Mouse (Mus musculus): Measurements from ENCODE around the gene B4galt7.
A peak's percentile ranks its signal among the peaks of the same experiment; 100 is the strongest.
"Not testable (repeated sequence)": the region's sequence is repeated elsewhere in the genome, so short reads cannot be mapped to it uniquely, and the experiment has no call there.

The B4galt7 gene

GRCm38 (mm10) chr13:55599566-55600540, at the start of gene B4galt7:
Gene B4galt7 (plus strand): TSS chr13:55599896.
- DNase-seq (ENCODE audit: low spot score), result peak; percentile 76

DNA sequence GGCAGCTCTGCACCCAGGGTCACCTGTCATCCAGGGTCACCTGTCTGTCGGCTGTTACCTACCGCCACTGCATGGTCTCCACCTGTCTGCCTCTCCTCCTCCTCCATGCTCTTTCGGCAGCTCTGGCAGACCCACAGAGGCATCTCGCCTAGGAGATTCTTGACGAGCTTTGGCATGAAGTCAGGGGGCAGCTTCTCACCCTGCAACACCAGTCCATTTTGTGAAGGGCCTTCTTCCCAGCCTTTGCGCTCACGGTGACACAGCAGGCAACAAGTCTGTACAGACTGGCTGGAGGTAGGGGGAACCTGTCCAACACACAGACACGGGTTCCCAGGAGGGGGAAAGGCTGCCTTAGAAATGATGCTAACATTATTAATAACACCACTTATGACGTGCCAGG, 43.8 kb upstream of the B4galt7 start:
- no peak for DNase-seq (ENCODE audit: low spot score)

GRCm38 (mm10) chr13:55557499-55557898, 42.2 kb upstream of the B4galt7 start:
- DNase-seq (ENCODE audit: low spot score), result no peak

DNA sequence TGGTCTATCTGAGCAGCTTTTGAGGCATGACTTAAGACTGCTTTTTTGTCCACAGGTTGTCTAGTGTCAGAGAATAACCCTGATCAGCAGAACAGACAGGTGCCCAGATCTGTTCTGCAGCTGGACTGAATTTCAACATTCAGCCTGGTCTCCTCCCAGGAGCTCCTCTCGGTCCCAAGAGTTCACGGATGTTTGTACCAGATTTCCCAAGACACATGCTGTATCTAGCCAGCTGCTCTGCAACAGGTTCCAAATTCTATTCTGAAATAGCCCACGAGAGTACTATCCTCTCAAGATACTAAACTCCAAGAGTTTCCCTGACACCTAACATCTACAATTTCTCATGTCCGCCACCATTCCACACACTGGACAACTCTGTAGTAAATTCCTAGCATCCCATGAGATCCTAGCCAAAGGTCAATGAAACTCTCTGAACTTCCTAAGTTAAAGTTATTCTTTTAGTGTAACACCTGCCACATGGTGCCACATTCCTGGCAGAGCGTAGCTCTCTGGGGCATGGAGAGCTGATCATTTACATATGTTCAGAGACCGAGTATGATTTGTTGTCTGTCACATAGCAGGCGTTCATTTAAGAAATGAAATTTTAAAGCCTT, 36.3 kb upstream of the B4galt7 start:
- DNase-seq (ENCODE audit: low spot score), result no peak

- no peak for DNase-seq (ENCODE audit: low spot score)
These were observed 32.7 kb upstream of the B4galt7 start for GRCm38 (mm10) chr13:55567001-55567400.

DNA sequence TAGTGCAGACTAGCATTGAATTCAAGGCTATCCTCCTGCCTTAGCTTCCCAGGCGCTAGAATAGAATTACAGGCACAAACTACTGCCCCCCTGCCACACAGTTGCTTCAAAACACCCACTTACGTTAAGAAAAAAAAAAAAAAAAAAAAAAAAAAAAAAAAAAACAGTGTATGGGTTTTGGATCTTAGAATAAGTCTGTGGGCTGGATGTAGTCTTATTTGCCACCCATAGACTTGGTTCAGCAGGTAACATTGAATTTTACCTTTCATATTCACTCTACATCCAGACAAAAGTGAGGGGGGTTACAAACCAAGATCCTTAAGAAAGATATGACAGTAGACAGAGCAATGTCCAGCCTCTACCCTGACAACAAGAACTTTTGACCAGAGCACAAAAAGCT, 31.7 kb upstream of the B4galt7 start:
- no peak for DNase-seq (ENCODE audit: low spot score)

DNA sequence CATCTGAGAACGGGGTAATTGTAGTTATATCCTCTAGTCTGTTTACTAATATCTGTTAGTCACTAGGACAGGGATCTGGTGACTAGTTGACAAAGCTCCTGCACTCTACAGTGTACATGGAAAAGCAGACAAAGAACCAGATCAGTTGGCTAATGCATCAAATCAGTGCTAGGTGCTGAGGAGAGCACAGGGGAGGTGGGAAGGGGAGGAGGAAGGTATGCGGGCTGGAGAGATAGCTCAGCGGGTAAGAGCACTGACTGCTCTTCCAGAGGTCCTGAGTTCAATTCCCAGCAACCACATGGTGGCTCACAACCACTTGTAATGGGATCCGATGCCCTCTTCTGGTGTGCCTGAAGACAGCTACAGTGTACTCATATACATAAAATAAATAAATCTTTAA, 31.2 kb upstream of the B4galt7 start:
- DNase-seq (ENCODE audit: low spot score), result not testable (repeated sequence)

- DNase-seq (ENCODE audit: low spot score), result no peak
These were observed 29.9 kb upstream of the B4galt7 start for GRCm38 (mm10) chr13:55569726-55570285.

DNA sequence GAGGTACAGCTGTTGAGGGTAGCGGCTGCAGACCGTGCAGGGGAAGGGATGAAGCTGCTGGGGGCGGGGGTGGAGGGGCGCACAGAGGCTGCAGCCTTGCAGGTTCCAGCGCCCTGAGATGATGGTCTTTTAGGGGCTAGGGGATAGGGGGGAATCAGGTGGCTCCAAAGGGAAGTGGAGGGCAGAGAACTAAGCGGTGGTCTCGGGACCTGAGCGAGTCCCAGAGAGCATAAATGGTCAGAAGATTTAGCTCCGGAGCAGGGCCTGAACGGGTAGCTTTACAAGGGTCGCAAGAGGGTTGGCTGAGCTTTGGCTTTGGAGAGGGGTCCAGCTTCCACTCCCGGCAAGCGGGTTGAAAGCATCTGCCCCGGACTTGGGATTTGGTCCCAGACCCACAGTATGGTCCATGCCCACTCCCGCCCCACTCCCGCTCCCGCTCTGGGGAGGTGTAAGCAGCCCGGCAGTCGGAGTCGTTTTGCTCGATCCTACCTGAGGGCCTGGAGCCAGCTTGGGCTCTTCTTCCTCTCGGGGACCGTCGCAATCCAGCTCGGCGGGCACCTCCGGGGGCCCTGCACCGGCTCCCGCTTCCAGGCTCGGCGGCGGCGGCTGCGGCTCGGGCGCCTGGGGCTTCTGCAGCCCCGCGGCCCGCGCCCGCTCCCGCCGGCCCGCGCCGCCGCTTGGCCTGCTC, 29.3 kb upstream of the B4galt7 start:
- DNase-seq (ENCODE audit: low spot score), result no peak

DNA sequence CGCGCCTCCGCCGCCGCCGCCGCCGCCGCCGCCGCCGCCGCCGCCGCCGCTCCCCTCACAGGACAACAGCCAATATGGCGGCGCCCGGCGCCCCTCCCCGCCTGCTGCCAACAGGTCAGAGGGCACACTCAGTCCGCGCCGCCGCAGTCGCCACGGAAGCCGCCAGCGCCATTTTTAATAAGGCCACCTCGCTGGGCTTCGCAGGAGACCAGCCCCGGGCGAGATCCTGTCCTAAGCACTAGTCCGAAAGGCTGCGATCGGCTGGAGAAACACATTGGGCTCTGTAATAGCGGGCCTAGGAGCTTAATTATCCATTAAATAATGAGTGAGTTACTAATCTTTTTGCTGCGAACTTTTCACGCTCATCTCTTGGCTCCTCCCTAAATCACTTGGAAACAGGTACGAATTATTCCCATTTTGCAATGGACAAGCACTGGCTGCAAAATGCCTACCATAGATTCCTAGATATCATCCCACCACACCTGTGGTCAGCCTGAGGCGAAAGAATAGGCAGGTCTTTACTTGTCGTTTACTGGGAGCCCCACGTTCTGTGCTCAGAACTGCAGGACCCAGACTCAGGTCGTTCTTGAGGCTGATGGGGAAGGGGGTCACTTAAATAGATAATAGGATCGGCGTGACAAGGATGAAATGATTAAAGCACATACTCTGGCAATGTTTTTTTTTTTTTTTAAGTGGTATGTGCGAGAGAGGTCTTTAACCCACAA, 28.5 kb upstream of the B4galt7 start, which contains the start of gene Fam193b:
Fam193b (minus strand) TSS at position 94 of the 725 bp plus-strand sequence.
- peak; percentile 91 for DNase-seq (ENCODE audit: low spot score)

GRCm38 (mm10) chr13:55571977-55572376, 27.7 kb upstream of the B4galt7 start:
- DNase-seq (ENCODE audit: low spot score), result no peak

DNA sequence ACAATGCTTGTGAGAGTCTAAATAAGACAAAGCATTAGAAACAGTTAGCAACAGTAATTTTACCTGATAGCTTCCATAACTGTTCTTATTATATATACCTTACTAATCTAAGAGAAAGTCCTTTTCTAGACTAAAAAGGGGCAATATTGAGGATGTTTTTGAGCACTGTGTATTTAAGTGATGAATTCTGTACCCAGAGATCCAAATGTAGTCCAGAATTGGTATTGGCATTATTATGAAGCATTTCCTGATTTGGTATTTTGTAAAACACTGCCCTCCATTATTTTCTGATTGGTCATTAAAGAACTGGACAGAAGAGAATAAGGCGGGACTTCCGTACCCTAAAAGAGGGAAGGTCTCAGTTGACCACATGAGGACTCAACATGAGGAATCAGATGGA, 26.3 kb upstream of the B4galt7 start, which contains the start of gene Tmed9:
Tmed9 (plus strand) TSS at position 301 of the 400 bp plus-strand sequence.
- no peak for DNase-seq (ENCODE audit: low spot score)

GRCm38 (mm10) chr13:55574321-55574720, 25.4 kb upstream of the B4galt7 start:
- no peak for DNase-seq (ENCODE audit: low spot score)

DNA sequence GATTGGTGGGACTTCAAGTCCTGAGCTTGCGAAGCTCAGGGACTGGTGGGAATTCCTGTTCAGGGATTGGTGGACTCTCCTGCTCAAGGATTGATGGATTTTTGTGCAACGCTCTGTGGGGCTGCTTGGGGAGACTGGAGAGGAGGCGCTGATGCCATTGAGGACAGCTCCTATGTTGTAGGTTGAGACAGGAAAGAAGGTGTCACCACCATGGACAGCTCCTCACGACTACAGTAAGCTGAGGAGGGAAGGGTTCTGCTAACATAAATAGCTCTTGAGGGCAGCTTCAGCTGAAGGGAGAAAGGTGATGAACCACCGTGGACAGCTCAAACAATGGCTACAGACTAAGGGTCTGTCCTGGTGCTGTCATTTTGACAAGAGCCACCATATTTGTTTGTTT, 23.8 kb upstream of the B4galt7 start:
- DNase-seq (ENCODE audit: low spot score), result no peak

DNA sequence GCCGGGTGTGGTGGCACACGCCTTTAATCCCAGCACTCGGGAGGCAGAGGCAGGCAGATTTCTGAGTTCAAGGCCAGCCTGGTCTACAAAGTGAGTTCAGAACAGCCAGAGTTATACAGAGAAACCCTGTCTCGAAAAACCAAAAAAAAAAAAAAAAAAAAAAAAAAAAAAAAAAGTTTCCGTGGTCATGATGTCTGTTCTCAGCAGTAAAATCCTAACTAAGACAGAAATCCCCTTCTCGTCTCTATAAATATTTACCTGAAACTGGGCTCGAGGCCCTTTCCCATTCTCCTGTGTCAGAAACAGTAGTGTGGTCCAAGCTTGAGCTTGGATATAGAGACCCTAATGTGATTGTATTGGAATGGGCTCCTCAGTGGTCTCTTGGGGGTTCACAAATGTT, 22.8 kb upstream of the B4galt7 start:
- DNase-seq (ENCODE audit: low spot score), result not testable (repeated sequence)

DNA sequence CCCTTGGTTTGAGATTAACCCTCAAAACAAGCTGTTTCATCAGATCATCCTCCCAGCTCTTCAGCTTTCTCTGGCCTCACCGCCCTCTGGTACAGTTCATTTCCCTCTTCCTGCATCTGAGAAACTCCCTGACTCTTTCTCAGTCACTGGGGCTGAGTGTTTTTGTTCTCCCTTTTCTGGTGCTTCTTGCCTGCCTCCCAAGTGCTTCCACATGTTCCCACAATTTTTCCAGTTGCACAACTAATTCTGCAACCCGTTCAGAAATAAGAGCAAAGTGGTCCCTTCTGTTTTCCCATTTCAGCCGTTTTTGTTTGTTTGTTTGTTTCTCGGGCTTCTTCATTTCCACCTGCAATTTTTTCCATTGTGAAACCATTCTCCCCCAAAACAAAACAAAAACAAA, 21.6 kb upstream of the B4galt7 start:
- DNase-seq (ENCODE audit: low spot score), result no peak

- DNase-seq (ENCODE audit: low spot score), result no peak
These were observed 7.7 kb upstream of the B4galt7 start for GRCm38 (mm10) chr13:55591961-55592490.

DNA sequence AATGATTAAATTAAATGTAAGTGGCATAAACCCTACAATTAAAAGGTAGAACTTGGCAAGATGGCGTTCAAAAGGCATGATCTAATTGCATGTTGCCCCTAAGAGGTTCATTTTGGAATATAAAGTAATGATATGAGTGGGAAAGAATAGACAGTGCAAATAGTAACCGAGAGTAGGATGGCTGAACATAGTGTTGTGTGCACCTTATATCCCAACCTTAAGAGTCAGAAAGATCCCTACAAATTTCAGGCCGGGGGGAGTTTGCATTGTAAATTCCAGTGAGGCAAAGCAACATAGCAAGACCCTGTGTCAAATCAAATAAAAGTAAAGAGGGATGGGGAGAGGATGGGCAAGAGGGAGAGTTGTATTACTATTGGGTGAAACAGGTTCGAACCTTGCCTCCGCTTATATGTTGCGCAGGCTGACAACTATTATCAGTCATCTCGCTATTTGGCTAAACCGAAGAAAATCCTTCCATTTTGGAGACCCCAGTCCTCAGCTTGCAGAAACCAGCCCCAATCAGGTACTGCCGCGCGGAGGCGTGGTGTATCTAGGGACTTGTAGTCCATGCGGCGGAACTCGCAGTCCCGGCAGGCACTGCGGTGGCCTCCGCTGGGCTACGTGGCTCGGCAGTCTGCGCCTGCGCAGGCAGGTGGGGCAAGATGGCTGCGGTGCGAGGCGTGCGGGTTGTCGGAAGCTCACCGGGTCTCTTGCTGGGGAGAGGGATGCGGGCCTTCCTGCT, 7.0 kb upstream of the B4galt7 start:
- peak; percentile 89 for DNase-seq (ENCODE audit: low spot score)

DNA sequence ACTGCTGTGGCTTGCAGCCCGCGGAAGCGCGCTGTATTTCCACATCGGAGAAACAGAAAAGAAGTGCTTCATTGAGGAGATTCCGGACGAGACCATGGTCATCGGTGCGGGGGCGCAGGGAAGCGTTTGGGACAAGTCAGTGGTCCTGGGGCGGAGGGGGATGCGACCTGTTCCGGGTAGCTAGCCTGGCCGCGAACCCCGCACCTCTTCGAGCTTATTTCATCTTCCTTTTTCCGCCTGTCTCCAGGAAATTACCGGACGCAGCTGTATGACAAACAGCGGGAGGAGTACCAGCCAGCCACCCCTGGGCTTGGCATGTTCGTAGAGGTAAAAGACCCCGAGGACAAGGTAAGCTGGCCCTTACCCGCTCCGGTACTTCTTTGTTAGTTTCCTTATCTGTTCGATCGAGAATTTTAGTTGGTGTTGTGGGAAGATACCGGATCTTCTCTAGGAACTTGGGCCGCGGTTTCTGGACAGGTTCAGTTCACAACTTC, 6.4 kb upstream of the B4galt7 start:
- no peak for DNase-seq (ENCODE audit: low spot score)

- DNase-seq (ENCODE audit: low spot score), result no peak
These were observed 4.3 kb upstream of the B4galt7 start for GRCm38 (mm10) chr13:55595375-55595774.

Measured in spleen, adult 12 weeks (tissue).